Mouse (Mus musculus) stomach, postnatal 0 days (tissue): ENCODE measurements around the gene Sp100. TPM values are rescaled to one million over a fixed set of nuclear protein-coding genes. Genes with fewer than 3 reads are reported as not detected.
A peak's percentile ranks its signal among the peaks of the same experiment; 100 is the strongest.

Source experiments
- ATAC-seq: fragments of 200-750 bp; cut with Nextera tagmentation; 2 replicates; pipeline ENCODE4 v1.8.0; 2017; ENCODE audit not compliant: low FRiP score, low TSS enrichment
- DNase-seq: peaks from one replicate; pipeline ENCODE4 v3.0.0-alpha.2; 2016; ENCODE audit warnings: low spot score
- H3K27ac ChIP-seq: fragments of 300-500 bp; sonication (generic); replicated peaks from 2 replicates; pipeline ENCODE4 v1.5.1; 2014; ENCODE audit warnings: mild to moderate bottlenecking, control low read depth
- H3K27me3 ChIP-seq: fragments of 300-500 bp; sonication (generic); 2 replicates; pipeline ENCODE4 v1.6.1; 2014; ENCODE audit warnings: low read length; ENCODE audit not compliant: control insufficient read depth, insufficient read depth
- H3K36me3 ChIP-seq: fragments of 300-500 bp; sonication (generic); 2 replicates; pipeline ENCODE4 v1.6.1; 2014; ENCODE audit warnings: low read length, mixed read lengths; ENCODE audit not compliant: control insufficient read depth, insufficient read depth
- H3K4me1 ChIP-seq: fragments of 300-500 bp; sonication (generic); replicated peaks from 2 replicates; pipeline ENCODE4 v1.6.1; 2014; ENCODE audit warnings: antibody characterized with exemption; ENCODE audit not compliant: control insufficient read depth, insufficient read depth
- H3K4me2 ChIP-seq: fragments of 300-500 bp; sonication (generic); replicated peaks from 2 replicates; pipeline ENCODE4 v1.6.1; 2014; ENCODE audit warnings: low read depth, mild to moderate bottlenecking, control low read depth, moderate library complexity
- H3K4me3 ChIP-seq: fragments of 300-500 bp; sonication (generic); 2 replicates; pipeline ENCODE4 v1.5.1; 2014; ENCODE audit warnings: low read depth, low read length, control low read depth
- H3K9ac ChIP-seq: fragments of 300-500 bp; sonication (generic); 2 replicates; pipeline ENCODE4 v1.6.1; 2014; ENCODE audit warnings: mild to moderate bottlenecking, low read length, control low read depth, mixed read lengths
- H3K9me3 ChIP-seq: fragments of 300-500 bp; sonication (generic); 2 replicates; pipeline ENCODE4 v1.6.1; 2016; ENCODE audit warnings: low read length; ENCODE audit not compliant: control insufficient read depth
- CTCF ChIP-seq: IDR thresholded peaks from 2 replicates; pipeline ENCODE4 v1.5.1; 2016; ENCODE audit warnings: antibody characterized with exemption, low read depth, mild to moderate bottlenecking, moderate library complexity
- EP300 ChIP-seq: optimal IDR thresholded peaks from 2 replicates; pipeline ENCODE3; 2016; ENCODE audit warnings: antibody characterized with exemption
- WGBS: fragments of 180-500 bp; shearing (Covaris S2); extraction: QIAGEN DNeasy Blood & Tissue Kit; methylation state at CpG from one replicate; pipeline ENCODE4 v1.1.7; 2014; 5-methylcytosine and 5-hydroxymethylcytosine counted together
- polyA plus RNA-seq: library from polyadenylated mRNA; unstranded; fragments of >200 nt; fragmentation: Nextera tagmentation; extraction: Ambion mirVana; gene quantifications from 2 replicates; pipeline ENCODE4 v1.2.1, GENCODE M21; 2015

Gene Sp100
- polyA plus RNA-seq, 1 experiment from 2014 or later: 3.0 TPM

GRCm38 (mm10) chr1:85735463-85736123 is 85.8 kb downstream of the Sp100 start:
- no peak overlapping the region for H3K4me3 ChIP-seq
- H3K9ac ChIP-seq: no peak overlapping the region
- H3K27ac ChIP-seq: no peak overlapping the region
- H3K4me1 ChIP-seq: no peaks in the 10 kb centered on the region
- no peak for DNase-seq
- TF ChIP-seq CTCF (no peak), EP300 (no peak)
- no peaks in the 10 kb centered on the region for H3K36me3 ChIP-seq
- no peak for ATAC-seq
- no peaks in the 10 kb centered on the region for H3K27me3 ChIP-seq
- no peaks in the 10 kb centered on the region for H3K9me3 ChIP-seq
- 65% methylated on average over 13 of the region's 13 CpGs for WGBS
- H3K4me2 ChIP-seq: no peak overlapping the region

- H3K4me2 ChIP-seq: peak overlapping the region; percentile 45; the same call in 1 of the 2 replicates
- TF ChIP-seq EP300: no peak
- TF ChIP-seq CTCF: peak; percentile 97
- H3K9me3 ChIP-seq: no peaks in the 10 kb centered on the region
- H3K9ac ChIP-seq: peak overlapping the region; percentile 51; the same call in 1 of the 2 replicates
- H3K4me3 ChIP-seq: peak overlapping the region; percentile 24
- H3K27ac ChIP-seq: no peak overlapping the region
- ATAC-seq (no peak), DNase-seq (peak; percentile 52)
- 36% methylated on average over 18 of the region's 18 CpGs for WGBS
- H3K4me1 ChIP-seq: no peaks in the 10 kb centered on the region
- H3K27me3 ChIP-seq: no peaks in the 10 kb centered on the region
- no peaks in the 10 kb centered on the region for H3K36me3 ChIP-seq
These were observed 86.8 kb downstream of the Sp100 start for GRCm38 (mm10) chr1:85736355-85737184.

- Histone ChIP-seq H3K4me2 (no peak overlapping the region), H3K27ac (no peak overlapping the region), H3K9me3 (no peaks in the 10 kb centered on the region), H3K36me3 (no peaks in the 10 kb centered on the region), H3K27me3 (no peaks in the 10 kb centered on the region), H3K9ac (no peak overlapping the region), H3K4me3 (no peak overlapping the region), H3K4me1 (no peaks in the 10 kb centered on the region)
- no peak for ATAC-seq
- TF ChIP-seq CTCF (no peak), EP300 (no peak)
- 95% methylated on average over 4 of the region's 4 CpGs for WGBS
- no peak for DNase-seq
These were observed 89.2 kb downstream of the Sp100 start for GRCm38 (mm10) chr1:85739000-85739399.

- no peaks in the 10 kb centered on the region for H3K4me1 ChIP-seq
- DNase-seq: no peak
- H3K27ac ChIP-seq: no peak overlapping the region
- no peak overlapping the region for H3K9ac ChIP-seq
- ATAC-seq: no peak
- H3K27me3 ChIP-seq: no peaks in the 10 kb centered on the region
- TF ChIP-seq CTCF (no peak), EP300 (no peak)
- H3K9me3 ChIP-seq: no peaks in the 10 kb centered on the region
- no peak overlapping the region for H3K4me2 ChIP-seq
- H3K4me3 ChIP-seq: no peak overlapping the region
- no peaks in the 10 kb centered on the region for H3K36me3 ChIP-seq
These were observed 90.0 kb downstream of the Sp100 start for GRCm38 (mm10) chr1:85739819-85740218.

- H3K27ac ChIP-seq: no peak overlapping the region
- no peak overlapping the region for H3K4me2 ChIP-seq
- 58% methylated on average over 6 of the region's 6 CpGs for WGBS
- DNase-seq: no peak
- H3K9me3 ChIP-seq: no peaks in the 10 kb centered on the region
- no peak for ATAC-seq
- H3K27me3 ChIP-seq: no peaks in the 10 kb centered on the region
- no peak for TF ChIP-seq CTCF
- TF ChIP-seq EP300: no peak
- no peaks in the 10 kb centered on the region for H3K4me1 ChIP-seq
- H3K36me3 ChIP-seq: no peaks in the 10 kb centered on the region
- no peak overlapping the region for H3K9ac ChIP-seq
- no peak overlapping the region for H3K4me3 ChIP-seq
These were observed 91.1 kb downstream of the Sp100 start for GRCm38 (mm10) chr1:85740923-85741322.

GRCm38 (mm10) chr1:85742333-85742732 is 92.5 kb downstream of the Sp100 start:
- Histone ChIP-seq H3K4me3 (no peak overlapping the region), H3K27me3 (no peaks in the 10 kb centered on the region), H3K9ac (no peak overlapping the region), H3K4me2 (no peak overlapping the region), H3K9me3 (no peaks in the 10 kb centered on the region), H3K4me1 (no peaks in the 10 kb centered on the region), H3K36me3 (no peaks in the 10 kb centered on the region), H3K27ac (no peak overlapping the region)
- DNase-seq (no peak), ATAC-seq (no peak)
- WGBS: 64% methylated on average over 5 of the region's 5 CpGs
- TF ChIP-seq EP300 (no peak), CTCF (no peak)
